Mouse (Mus musculus) lung, adult 2 months (tissue): ENCODE data around the gene Nck1. TPM values are rescaled to one million over a fixed set of nuclear protein-coding genes. Genes with fewer than 3 reads are reported as not detected.

ENCODE experiments used
- DNase-seq: peaks from one replicate; pipeline ENCODE4 v3.0.0; 2022
- H3K4me1 ChIP-seq: fragments of 200-500 bp; 2 replicates; pipeline ENCODE4 v1.6.1; 2011; ENCODE audit warnings: low read length; ENCODE audit not compliant: control insufficient read depth, insufficient read depth
- H3K4me3 ChIP-seq: fragments of 200-500 bp; replicated peaks from 2 replicates; pipeline ENCODE3; 2011; ENCODE audit warnings: low read depth, mild to moderate bottlenecking, control low read depth, low read length; ENCODE audit errors: extremely low read depth
- CTCF ChIP-seq: fragments of 200-500 bp; IDR thresholded peaks from 2 replicates; pipeline ENCODE4 v1.5.1; 2011; ENCODE audit warnings: mild to moderate bottlenecking, low read length, control low read depth; ENCODE audit not compliant: insufficient read depth
- POLR2A ChIP-seq: fragments of 200-500 bp; IDR thresholded peaks from 2 replicates; pipeline ENCODE4 v1.6.1; 2011; ENCODE audit warnings: low read depth, mild to moderate bottlenecking, control low read depth, low read length, borderline replicate concordance; ENCODE audit errors: extremely low read depth
- WGBS: fragments of 180-500 bp; shearing (Covaris S2); methylation state at CpG from one replicate; pipeline ENCODE4 v1.1.7; 2018; 5-methylcytosine and 5-hydroxymethylcytosine counted together
- polyA plus RNA-seq: library from polyadenylated mRNA; depleted of rRNA; stranded (reverse); fragments of >200 nt; gene quantifications from 2 replicates; pipeline ENCODE4 v1.2.3, GENCODE M21; 2012

Gene Nck1
- polyA plus RNA-seq, 1 experiment, result 8.7 TPM

- WGBS, result 96% methylated on average over 5 of the region's 5 CpGs
- Histone ChIP-seq H3K4me3 (no peak overlapping the region), H3K4me1 (peaks cover 31% of the 10 kb centered on the region)
- TF ChIP-seq POLR2A (no peak), CTCF (no peak)
- no peak for DNase-seq
Measured at GRCm38 (mm10) chr9:100465380-100465779, 80.6 kb downstream of the Nck1 start.

- TF ChIP-seq CTCF, result no peak
- no peak for TF ChIP-seq POLR2A
- Histone ChIP-seq H3K4me3 (no peak overlapping the region), H3K4me1 (peaks cover 23% of the 10 kb centered on the region)
- 25% methylated on average over 2 of the region's 2 CpGs for WGBS
- no peak for DNase-seq
Measured at GRCm38 (mm10) chr9:100463771-100464170, 82.2 kb downstream of the Nck1 start.

GRCm38 (mm10) chr9:100462098-100462497, 83.8 kb downstream of the Nck1 start:
- no peak for DNase-seq
- peaks cover 17% of the 10 kb centered on the region for H3K4me1 ChIP-seq
- TF ChIP-seq CTCF (no peak), POLR2A (no peak)
- no peak overlapping the region for H3K4me3 ChIP-seq
- WGBS, result 39% methylated on average over 4 of the region's 4 CpGs

DNA sequence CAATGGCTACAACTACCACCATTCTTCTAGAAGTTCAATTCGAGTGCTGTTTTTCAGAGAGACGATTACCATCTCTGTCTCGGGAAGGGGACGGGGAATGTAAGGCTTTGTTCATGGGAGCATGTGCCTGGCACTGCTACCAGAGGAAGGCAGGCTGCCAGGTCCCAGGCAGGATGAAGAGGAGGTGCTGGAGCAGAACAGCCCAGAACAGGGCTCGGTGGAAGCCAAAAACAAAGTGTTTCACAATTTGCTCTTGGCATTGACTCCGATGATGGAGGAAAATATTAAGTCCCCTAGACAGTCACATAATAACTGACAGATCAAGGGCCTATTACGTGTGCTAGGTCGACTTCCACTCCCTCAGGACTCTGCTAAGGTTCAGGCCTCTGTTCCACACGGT, 84.3 kb downstream of the Nck1 start:
- TF ChIP-seq CTCF (no peak), POLR2A (no peak)
- DNase-seq, result peak; percentile 64
- WGBS, result 23% methylated on average over 9 of the region's 9 CpGs
- peaks cover 13% of the 10 kb centered on the region for H3K4me1 ChIP-seq
- H3K4me3 ChIP-seq, result no peak overlapping the region

GRCm38 (mm10) chr9:100460203-100460602, 85.7 kb downstream of the Nck1 start:
- Histone ChIP-seq H3K4me1 (peaks cover 14% of the 10 kb centered on the region), H3K4me3 (no peak overlapping the region)
- no peak for DNase-seq
- no peak for TF ChIP-seq POLR2A
- TF ChIP-seq CTCF, result no peak
- WGBS, result 90% methylated on average over 9 of the region's 9 CpGs

- 75% methylated on average over 17 of the region's 17 CpGs for WGBS
- Histone ChIP-seq H3K4me3 (no peak overlapping the region), H3K4me1 (peaks cover 17% of the 10 kb centered on the region)
- no peak for TF ChIP-seq POLR2A
- TF ChIP-seq CTCF, result no peak
- no peak for DNase-seq
Measured at GRCm38 (mm10) chr9:100457971-100458681, 87.8 kb downstream of the Nck1 start.

DNA sequence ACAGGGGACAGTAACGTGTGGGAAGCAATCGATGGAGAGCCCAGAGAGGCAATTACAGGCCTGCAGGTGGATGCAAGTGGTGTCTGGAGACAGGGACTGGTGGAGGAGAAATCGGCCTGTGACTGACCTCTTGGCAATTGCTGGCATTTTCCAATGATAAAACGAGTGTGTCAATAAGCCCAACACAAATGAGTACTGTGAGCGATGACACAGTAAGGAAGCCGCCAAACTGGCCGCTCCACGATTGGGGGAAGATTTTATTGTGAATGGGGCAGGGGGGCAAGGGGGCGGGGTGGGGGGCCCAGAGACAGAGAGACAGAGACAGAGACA, 91.3 kb downstream of the Nck1 start:
- WGBS, result 9% methylated on average over 9 of the region's 9 CpGs
- no peak for DNase-seq
- peak overlapping the region; percentile 48 for H3K4me3 ChIP-seq
- H3K4me1 ChIP-seq, result peaks cover 3% of the 10 kb centered on the region; the same call in 1 of the 2 replicates
- TF ChIP-seq POLR2A (no peak), CTCF (no peak)

DNA sequence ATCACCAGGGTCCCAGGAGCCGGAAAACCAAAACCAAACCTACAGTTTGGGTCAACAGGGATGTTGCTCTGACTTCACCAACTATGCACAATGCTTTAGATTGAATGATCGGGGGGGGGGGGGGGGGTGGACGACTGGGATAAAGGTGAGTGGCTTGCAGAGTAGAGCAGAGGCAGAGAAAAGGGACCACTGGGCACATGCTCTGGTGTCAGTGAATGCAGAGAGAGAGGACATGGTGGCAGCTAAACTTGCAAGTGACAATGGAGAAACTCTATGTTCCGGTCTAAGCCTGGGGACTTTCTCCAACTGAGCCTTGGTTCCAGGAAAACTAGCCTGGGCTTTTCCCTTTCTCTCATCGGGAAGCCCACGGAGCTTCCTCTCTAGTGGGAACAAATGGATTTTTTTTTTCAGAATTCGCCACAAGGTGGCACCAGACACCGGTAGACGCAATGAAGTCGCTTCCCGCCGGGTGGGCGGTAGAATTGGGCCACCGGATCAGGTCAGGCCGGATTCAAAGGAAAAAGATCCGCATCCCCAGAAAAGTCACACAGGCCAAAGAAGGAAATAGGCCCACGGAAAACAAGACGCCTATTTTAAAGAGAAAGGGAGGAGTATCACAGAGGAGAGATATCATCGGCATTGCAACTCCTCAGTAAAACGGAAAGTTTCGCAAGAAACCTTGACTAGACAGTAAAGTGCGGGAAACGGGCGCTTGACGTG, 91.8 kb downstream of the Nck1 start:
- peak; percentile 76 for DNase-seq
- 5% methylated on average over 25 of the region's 25 CpGs for WGBS
- TF ChIP-seq POLR2A (no peak), CTCF (peak; percentile 72)

DNA sequence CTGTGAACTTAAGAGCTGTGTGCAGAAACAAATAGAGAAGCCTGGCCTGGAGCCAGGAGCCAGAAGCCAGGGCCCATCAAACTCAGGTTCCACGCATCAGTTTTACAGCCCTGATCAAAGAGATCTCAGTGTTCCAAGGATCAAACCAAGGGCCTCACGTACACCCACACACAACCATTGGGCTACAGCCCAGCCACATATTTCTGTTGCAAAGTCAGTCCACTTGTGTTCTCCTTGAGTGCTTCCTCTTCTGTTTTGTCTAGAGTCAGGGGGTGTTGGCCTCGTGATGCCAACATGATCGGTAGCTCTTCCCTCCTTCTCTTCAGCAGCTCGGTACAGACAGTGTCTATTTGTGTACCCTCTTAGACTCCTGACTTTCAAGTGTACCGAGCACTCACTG, 93.5 kb downstream of the Nck1 start:
- TF ChIP-seq POLR2A, result no peak
- TF ChIP-seq CTCF, result no peak
- H3K4me1 ChIP-seq, result peaks cover 3% of the 10 kb centered on the region; the same call in 1 of the 2 replicates
- WGBS, result 41% methylated on average over 6 of the region's 6 CpGs
- no peak overlapping the region for H3K4me3 ChIP-seq
- peak; percentile 29 for DNase-seq

More for the DNA sequence above, 91.8 kb downstream of the Nck1 start:
- Histone ChIP-seq H3K4me3 (peak overlapping the region; percentile 48), H3K4me1 (peaks cover 3% of the 10 kb centered on the region; the same call in 1 of the 2 replicates)
